Mouse (Mus musculus) hindbrain, embryonic 16.5 days (tissue): ENCODE data around the gene RPS10-NUDT3. TPM values are rescaled to one million over a fixed set of nuclear protein-coding genes. Genes with fewer than 3 reads are reported as not detected.

ENCODE experiments used
- ATAC-seq: fragments of 200-750 bp; cut with Nextera tagmentation; 2 replicates; pipeline ENCODE4 v1.8.0; 2017; ENCODE audit warnings: moderate TSS enrichment, moderate library complexity
- H3K27ac ChIP-seq: fragments of 300-500 bp; sonication (generic); 2 replicates; pipeline ENCODE4 v1.5.1; 2014; ENCODE audit warnings: low read depth, mild to moderate bottlenecking, control low read depth, low read length, moderate library complexity
- H3K27me3 ChIP-seq: fragments of 300-500 bp; sonication (generic); replicated peaks from 2 replicates; pipeline ENCODE4 v1.6.1; 2014; ENCODE audit warnings: low read length; ENCODE audit not compliant: control insufficient read depth, insufficient read depth
- H3K36me3 ChIP-seq: fragments of 300-500 bp; sonication (generic); 2 replicates; pipeline ENCODE4 v1.6.1; 2014; ENCODE audit warnings: mild to moderate bottlenecking, low read length, moderate library complexity, mixed read lengths; ENCODE audit not compliant: control insufficient read depth, insufficient read depth
- H3K4me1 ChIP-seq: fragments of 300-500 bp; sonication (generic); 2 replicates; pipeline ENCODE4 v1.6.1; 2014; ENCODE audit warnings: low read depth, low read length; ENCODE audit not compliant: control insufficient read depth, insufficient read depth
- H3K4me2 ChIP-seq: fragments of 300-500 bp; sonication (generic); 2 replicates; pipeline ENCODE4 v1.6.1; 2014; ENCODE audit warnings: mild to moderate bottlenecking, low read length, control low read depth, moderate library complexity
- H3K4me3 ChIP-seq: fragments of 300-500 bp; sonication (generic); 2 replicates; pipeline ENCODE4 v1.5.1; 2014; ENCODE audit warnings: mild to moderate bottlenecking, low read length, control low read depth, moderate library complexity
- H3K9ac ChIP-seq: fragments of 300-500 bp; sonication (generic); 2 replicates; pipeline ENCODE4 v1.6.1; 2014; ENCODE audit warnings: low read depth, mild to moderate bottlenecking, control low read depth, low read length, moderate library complexity
- H3K9me3 ChIP-seq: fragments of 300-500 bp; sonication (generic); 2 replicates; pipeline ENCODE4 v1.6.1; 2014; ENCODE audit warnings: mild to moderate bottlenecking, low read length, moderate library complexity; ENCODE audit not compliant: control insufficient read depth
- WGBS: fragments of 180-500 bp; shearing (Covaris S2); extraction: QIAGEN DNeasy Blood & Tissue Kit; methylation state at CpG from one replicate; pipeline ENCODE4 v1.1.7; 2014; 5-methylcytosine and 5-hydroxymethylcytosine counted together
- polyA plus RNA-seq: library from polyadenylated mRNA; unstranded; fragments of >200 nt; fragmentation: Nextera tagmentation; extraction: Ambion mirVana; gene quantifications from 2 replicates; pipeline ENCODE4 v1.2.1, GENCODE M21; 2015

Gene RPS10-NUDT3
- polyA plus RNA-seq, 1 experiment from 2014 or later: not detected

DNA sequence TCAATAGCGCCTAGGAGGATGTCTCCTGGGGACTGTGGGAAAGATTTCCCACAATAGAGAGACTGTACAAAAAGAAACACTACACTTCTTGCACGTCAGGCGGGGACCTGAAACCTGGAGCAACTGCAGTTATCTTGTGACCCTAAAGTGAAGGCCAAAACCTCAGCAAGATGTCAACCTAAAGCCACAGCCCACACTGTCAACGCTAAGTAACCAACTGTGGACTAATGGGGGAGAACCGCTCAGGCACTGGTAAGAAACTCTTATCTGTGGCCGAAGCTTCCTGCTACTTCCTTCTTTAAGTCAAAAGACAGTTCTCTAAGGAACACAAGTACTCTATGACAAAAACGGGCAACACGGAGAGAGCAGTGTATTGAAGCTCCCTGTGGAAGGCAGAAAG, 46.8 kb downstream of the RPS10-NUDT3 start:
- Histone ChIP-seq H3K9me3 (no peaks in the 10 kb centered on the region), H3K27me3 (no peaks in the 10 kb centered on the region), H3K4me3 (no peak overlapping the region), H3K4me1 (peaks cover 6% of the 10 kb centered on the region; the same call in 1 of the 2 replicates), H3K9ac (no peak overlapping the region), H3K4me2 (no peak overlapping the region), H3K27ac (no peak overlapping the region), H3K36me3 (peaks cover 12% of the 10 kb centered on the region)
- no peak for ATAC-seq
- 87% methylated on average over 8 of the region's 8 CpGs for WGBS

GRCm38 (mm10) chr17:27587252-27587651, 47.8 kb downstream of the RPS10-NUDT3 start:
- H3K9me3 ChIP-seq: no peaks in the 10 kb centered on the region
- H3K27me3 ChIP-seq: no peaks in the 10 kb centered on the region
- no peak overlapping the region for H3K4me3 ChIP-seq
- no peak overlapping the region for H3K9ac ChIP-seq
- peaks cover 14% of the 10 kb centered on the region for H3K36me3 ChIP-seq
- H3K4me2 ChIP-seq: no peak overlapping the region
- H3K4me1 ChIP-seq: peaks cover 6% of the 10 kb centered on the region; the same call in 1 of the 2 replicates
- no peak for ATAC-seq
- 72% methylated on average over 12 of the region's 12 CpGs for WGBS
- H3K27ac ChIP-seq: no peak overlapping the region

DNA sequence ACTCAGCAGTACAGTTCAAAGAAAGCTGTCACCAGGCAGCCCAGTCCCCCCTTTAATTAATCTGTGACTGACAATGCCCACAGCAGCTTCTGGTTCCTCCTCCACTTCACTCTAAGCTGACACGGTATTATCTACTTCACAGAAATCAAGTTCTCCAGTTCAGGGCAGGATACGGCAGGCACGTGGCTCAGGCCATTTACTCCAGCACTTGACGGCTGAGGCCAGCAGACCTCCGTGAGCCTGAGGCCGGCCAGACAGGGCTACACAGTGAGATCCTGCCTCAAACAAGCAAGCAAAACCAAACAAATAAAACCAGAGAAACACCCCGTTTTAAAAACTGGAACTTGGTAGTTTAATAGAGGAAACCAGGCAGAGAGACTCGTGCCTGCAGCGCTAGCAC, 48.4 kb downstream of the RPS10-NUDT3 start:
- WGBS: 69% methylated on average over 9 of the region's 9 CpGs
- H3K9ac ChIP-seq: no peak overlapping the region
- no peaks in the 10 kb centered on the region for H3K9me3 ChIP-seq
- H3K4me2 ChIP-seq: no peak overlapping the region
- no peaks in the 10 kb centered on the region for H3K27me3 ChIP-seq
- peaks cover 6% of the 10 kb centered on the region; the same call in 1 of the 2 replicates for H3K4me1 ChIP-seq
- ATAC-seq: no peak
- H3K4me3 ChIP-seq: no peak overlapping the region
- peak overlapping the region; percentile 42 for H3K27ac ChIP-seq
- peaks cover 17% of the 10 kb centered on the region for H3K36me3 ChIP-seq

DNA sequence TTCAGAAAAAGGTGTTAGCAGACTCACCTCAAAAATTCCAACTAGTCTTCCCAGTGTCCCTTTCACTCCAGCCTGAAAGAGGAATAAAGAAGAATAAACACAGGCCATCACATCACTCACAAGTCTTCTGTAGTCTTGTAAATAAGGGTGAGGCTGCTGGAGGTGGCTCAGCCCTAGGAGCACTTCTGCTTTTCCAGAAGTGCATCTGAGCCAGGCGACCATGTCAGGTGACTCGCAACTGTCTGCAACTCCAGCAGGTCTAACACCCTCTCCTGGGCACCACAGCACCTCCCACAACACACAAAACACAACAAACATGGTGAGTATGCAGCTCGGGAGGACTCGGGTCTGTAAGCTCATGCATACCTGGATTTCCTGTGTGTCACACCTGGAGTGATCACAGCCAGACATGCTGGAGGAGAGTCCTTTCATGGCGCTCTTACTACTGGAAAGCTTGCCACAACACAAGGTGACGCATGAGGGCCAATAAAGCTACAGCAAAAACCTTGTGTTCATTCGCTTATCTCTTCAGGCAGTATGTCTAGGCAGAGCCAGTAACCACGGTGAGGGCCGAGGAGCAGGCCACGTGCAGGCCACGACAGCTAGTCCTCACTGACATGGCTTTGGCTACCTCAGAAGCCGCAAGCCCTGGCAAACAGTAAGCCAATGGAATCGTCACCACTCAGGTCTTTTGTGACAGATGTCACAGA, 51.7 kb downstream of the RPS10-NUDT3 start:
- H3K9me3 ChIP-seq: no peaks in the 10 kb centered on the region
- H3K9ac ChIP-seq: no peak overlapping the region
- H3K36me3 ChIP-seq: peaks cover 34% of the 10 kb centered on the region
- no peak overlapping the region for H3K4me2 ChIP-seq
- 89% methylated on average over 13 of the region's 13 CpGs for WGBS
- no peak overlapping the region for H3K4me3 ChIP-seq
- no peak for ATAC-seq
- H3K27me3 ChIP-seq: no peaks in the 10 kb centered on the region
- H3K27ac ChIP-seq: no peak overlapping the region
- H3K4me1 ChIP-seq: peaks cover 6% of the 10 kb centered on the region; the same call in 1 of the 2 replicates

GRCm38 (mm10) chr17:27580392-27581068, 54.5 kb downstream of the RPS10-NUDT3 start:
- ATAC-seq: no peak
- Histone ChIP-seq H3K36me3 (peaks cover 40% of the 10 kb centered on the region), H3K4me3 (no peak overlapping the region), H3K27me3 (no peaks in the 10 kb centered on the region), H3K4me1 (no peaks in the 10 kb centered on the region; the same call in 1 of the 2 replicates), H3K9ac (no peak overlapping the region), H3K4me2 (no peak overlapping the region), H3K27ac (no peak overlapping the region), H3K9me3 (no peaks in the 10 kb centered on the region)
- WGBS: 90% methylated on average over 20 of the region's 20 CpGs

GRCm38 (mm10) chr17:27579816-27580215, 55.2 kb downstream of the RPS10-NUDT3 start:
- no peak overlapping the region for H3K9ac ChIP-seq
- no peak overlapping the region for H3K4me2 ChIP-seq
- H3K4me3 ChIP-seq: no peak overlapping the region
- WGBS: 78% methylated on average over 8 of the region's 8 CpGs
- H3K9me3 ChIP-seq: no peaks in the 10 kb centered on the region
- peak overlapping the region; percentile 42; the same call in 1 of the 2 replicates for H3K27ac ChIP-seq
- H3K36me3 ChIP-seq: peaks cover 40% of the 10 kb centered on the region
- H3K4me1 ChIP-seq: peaks cover 2% of the 10 kb centered on the region; the same call in 1 of the 2 replicates
- no peak for ATAC-seq
- no peaks in the 10 kb centered on the region for H3K27me3 ChIP-seq

DNA sequence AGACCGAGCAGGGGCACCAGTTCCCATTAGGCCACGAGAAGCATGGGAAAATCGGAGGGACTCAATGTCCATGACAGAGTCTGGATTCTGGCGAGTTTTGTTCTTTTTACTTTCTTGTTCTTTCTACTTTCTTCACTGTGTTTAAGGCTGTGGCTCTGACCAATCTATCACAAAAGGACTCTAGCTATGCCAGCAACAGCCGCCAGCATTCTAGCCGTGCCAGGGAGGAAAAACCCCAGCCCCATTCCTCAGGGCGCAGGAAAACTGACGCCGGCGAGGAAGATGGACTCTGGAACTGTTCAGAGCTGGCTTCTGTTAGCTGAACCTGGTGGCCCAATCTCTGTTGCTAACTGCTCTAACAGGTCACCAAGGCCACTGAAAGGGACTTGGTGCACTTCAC, 56.5 kb downstream of the RPS10-NUDT3 start:
- no peaks in the 10 kb centered on the region for H3K9me3 ChIP-seq
- peaks cover 42% of the 10 kb centered on the region for H3K36me3 ChIP-seq
- H3K4me1 ChIP-seq: peaks cover 2% of the 10 kb centered on the region; the same call in 1 of the 2 replicates
- peak overlapping the region; percentile 40 for H3K27ac ChIP-seq
- WGBS: 82% methylated on average over 10 of the region's 10 CpGs
- ATAC-seq: peak; percentile 32; the same call in 1 of the 2 replicates
- no peak overlapping the region for H3K4me2 ChIP-seq
- no peak overlapping the region for H3K9ac ChIP-seq
- no peak overlapping the region for H3K4me3 ChIP-seq
- no peaks in the 10 kb centered on the region for H3K27me3 ChIP-seq

GRCm38 (mm10) chr17:27577468-27577867, 57.6 kb downstream of the RPS10-NUDT3 start:
- ATAC-seq: peak; percentile 50; the same call in 1 of the 2 replicates
- 60% methylated on average over 6 of the region's 6 CpGs for WGBS
- Histone ChIP-seq H3K9me3 (no peaks in the 10 kb centered on the region), H3K9ac (no peak overlapping the region), H3K27me3 (no peaks in the 10 kb centered on the region), H3K4me2 (no peak overlapping the region), H3K4me3 (no peak overlapping the region), H3K27ac (no peak overlapping the region), H3K36me3 (peaks cover 33% of the 10 kb centered on the region), H3K4me1 (peaks cover 2% of the 10 kb centered on the region; the same call in 1 of the 2 replicates)

DNA sequence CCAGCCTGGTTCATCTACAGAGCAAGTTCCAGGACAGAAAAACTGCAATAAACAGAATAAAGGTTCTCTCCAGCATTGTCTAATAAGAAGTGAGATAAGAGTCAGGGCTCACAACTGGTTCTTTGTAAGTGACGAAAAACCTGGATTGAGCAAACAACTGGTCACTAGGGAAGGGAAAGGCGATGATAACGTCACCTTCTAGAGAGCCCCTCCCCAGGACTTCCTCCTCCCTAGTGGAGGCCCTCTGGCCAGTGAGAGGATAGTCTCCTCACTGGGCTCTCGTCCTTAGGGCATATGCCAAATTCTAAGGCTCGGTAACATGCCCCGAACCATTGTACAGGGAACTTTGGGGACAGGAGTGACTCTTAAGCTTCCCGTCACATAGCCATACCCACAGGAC, 59.0 kb downstream of the RPS10-NUDT3 start:
- H3K9me3 ChIP-seq: no peaks in the 10 kb centered on the region
- H3K4me1 ChIP-seq: peaks cover 2% of the 10 kb centered on the region; the same call in 1 of the 2 replicates
- peaks cover 27% of the 10 kb centered on the region for H3K36me3 ChIP-seq
- no peak overlapping the region for H3K27ac ChIP-seq
- no peak overlapping the region for H3K4me2 ChIP-seq
- WGBS: 95% methylated on average over 7 of the region's 7 CpGs
- no peak overlapping the region for H3K4me3 ChIP-seq
- H3K27me3 ChIP-seq: no peaks in the 10 kb centered on the region
- ATAC-seq: no peak
- no peak overlapping the region for H3K9ac ChIP-seq
